Mouse (Mus musculus) central nervous system, embryonic 18 days (tissue): Measurements from ENCODE around the gene Ptprh. TPM values are rescaled to one million over a fixed set of nuclear protein-coding genes. Genes with fewer than 3 reads are reported as not detected.

Experiments used
- polyA plus RNA-seq: library from polyadenylated mRNA; depleted of rRNA; stranded (reverse); fragments of >200 nt; gene quantifications from 2 replicates; pipeline ENCODE4 v1.2.3, GENCODE M21; 2012; rRNA removed

Gene Ptprh
- polyA plus RNA-seq: 3.0 and 3.2 TPM in 2 replicates

GRCm38 (mm10) chr7:4603873-4604272, at the start of gene Ptprh:
TSS of gene Ptprh (minus strand) at chr7:4604041.

GRCm38 (mm10) chr7:4631031-4631430, 27.2 kb upstream of the Ptprh start, which contains the start of gene Tmem86b:
TSS of gene Tmem86b (minus strand) at chr7:4631422.

DNA sequence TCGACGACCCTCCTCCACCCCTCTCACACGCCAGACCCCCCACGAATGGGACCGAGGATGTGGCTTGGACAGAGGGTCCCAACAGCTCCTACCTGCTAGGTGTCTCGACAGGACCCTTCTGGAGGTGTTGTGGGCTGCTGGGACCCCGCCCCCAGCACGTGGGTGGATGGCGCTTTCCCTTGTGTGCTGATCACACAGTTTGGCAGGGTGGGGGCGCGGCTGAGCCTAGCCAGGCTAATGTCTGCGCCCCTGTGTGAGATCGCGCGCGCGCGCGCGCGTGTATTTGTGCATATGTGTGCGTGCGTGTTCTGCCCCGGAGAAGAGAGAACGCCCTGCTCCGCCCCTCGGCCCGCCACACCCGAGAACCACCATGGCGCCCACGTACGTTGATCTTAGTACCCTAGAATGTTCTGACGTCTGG, 56.6 kb downstream of the Ptprh start, which contains the start of gene Syt5:
Gene Syt5 (minus strand): TSS at position 321 of the 421 bp plus-strand sequence.

DNA sequence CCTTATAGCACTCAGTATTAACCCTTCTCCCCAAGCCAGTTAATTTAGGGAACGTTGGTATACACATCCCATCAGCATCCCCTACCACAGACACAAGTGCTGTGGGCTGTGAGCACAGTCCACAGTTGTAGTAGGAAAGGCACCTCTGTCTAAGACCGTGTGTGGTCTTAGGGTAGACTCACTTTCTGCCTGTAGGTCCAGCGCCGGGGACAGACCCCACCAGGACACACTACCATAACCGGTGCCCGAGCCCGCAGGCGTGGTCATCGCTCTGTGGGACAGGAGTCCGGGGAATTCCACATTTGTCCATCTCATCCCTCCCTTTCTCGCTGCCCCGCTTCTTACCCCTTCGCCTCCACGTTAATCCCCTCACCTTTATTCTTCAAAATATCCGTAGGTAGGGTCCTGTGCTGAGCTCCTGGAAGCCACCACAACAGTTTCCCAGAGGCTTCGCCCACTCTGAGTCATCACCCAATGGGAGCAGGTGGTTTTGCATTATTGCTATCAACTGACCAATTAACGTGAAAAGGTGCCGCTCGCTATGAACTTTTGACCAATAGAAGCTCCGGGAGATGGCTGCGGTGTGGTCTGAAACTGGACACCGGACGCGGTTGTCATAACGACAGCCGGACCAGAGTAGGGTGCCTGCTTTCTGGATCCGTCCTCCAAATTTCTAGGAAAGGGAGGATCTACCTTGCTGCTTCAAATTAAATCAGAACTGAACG, 71.7 kb downstream of the Ptprh start, which contains the start of gene Dnaaf3:
Gene Dnaaf3 (minus strand): TSS at position 449 of the 725 bp plus-strand sequence.

DNA sequence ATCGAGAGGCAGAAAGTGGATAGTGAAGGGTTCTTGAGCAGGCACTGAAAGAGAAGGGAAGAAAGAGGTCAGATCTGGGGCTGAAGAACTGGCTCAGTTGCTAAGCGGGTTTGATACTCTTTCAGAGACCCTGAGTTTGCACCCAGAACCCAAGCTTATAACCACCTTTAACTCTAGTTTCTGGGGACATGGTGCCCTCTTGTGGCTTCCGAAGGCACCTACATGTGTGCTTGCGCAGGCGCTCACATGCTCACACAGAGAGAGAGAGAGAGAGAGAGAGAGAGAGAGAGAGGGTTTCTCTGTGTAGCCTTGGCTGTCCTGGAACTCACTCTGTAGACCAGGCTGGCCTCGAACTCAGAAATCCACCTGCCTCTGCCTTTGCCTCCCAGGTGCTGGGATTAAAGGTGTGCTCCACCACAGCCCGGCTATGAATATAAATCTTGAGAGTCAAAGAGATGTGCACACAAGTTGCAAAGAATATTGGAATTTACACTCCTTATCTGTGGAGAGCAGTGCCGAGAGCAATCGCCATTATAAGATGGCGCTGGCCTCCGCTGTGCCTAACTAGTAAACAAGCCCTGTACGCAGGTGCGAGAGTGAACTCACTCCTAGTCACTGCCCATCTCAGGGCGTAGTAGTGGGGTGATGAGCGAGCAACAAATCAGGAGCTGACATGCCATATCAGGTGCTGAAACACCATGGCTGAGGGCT, 79.5 kb downstream of the Ptprh start, which contains the start of gene Tnni3:
Gene Tnni3 (minus strand): TSS at position 18 of the 711 bp plus-strand sequence.

DNA sequence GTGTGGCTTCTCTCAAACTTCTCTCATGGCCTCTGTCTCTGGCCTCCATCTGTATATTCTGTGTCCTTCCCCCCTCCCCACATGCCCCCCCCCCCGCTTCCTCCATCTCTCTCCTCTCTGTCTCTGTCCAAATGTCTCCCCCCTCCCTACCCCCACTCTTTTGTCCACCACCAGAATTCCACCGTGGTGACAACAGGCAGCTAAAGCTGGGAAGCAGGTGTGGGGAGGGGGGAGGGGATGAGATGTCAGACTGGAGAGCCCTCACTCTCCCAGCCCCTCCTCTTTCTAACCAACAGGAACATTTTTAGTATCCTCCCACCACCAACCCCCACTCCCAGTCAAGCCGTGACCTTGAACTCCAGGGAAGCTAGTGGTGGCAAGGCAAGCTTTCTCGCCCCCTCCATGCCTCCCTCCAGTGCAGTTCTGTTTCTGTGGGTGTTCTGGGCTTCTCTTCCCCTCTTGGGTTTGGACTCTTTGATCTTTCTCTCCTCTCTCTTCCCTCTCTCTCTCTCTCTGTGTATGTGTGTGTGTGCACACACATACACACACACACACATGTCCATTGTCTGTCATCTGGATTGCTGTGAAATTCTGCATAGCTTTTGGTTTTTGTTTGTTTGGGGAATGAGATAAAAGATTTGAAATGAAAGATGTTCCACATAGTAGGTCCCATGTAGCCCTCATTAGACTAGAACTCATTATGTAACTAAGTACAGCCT, 87.3 kb downstream of the Ptprh start, which contains the start of gene Tnnt1:
Gene Tnnt1 (minus strand): TSS at position 51 of the 719 bp plus-strand sequence.

GRCm38 (mm10) chr7:4501558-4502397, 102.1 kb downstream of the Ptprh start, which contains the start of gene Ppp1r12c:
TSS of gene Ppp1r12c (minus strand) at chr7:4501680.

Other genes starting within 250 kb of the Ptprh start
- gene Gp6, start 206.3 kb downstream of the Ptprh start, polyA plus RNA-seq: 0.01 TPM in 1 of 2 replicates, not detected in the other
- 45.4 and 46.2 TPM in 2 replicates for gene Rdh13, start 158.4 kb downstream of the Ptprh start, polyA plus RNA-seq
- gene Eps8l1, start 143.4 kb downstream of the Ptprh start, polyA plus RNA-seq: 3.7 and 5.0 TPM in 2 replicates
- gene Ppp1r12c, start 102.4 kb downstream of the Ptprh start, polyA plus RNA-seq: 71.2 and 86.7 TPM in 2 replicates
- 1.8 and 16.1 TPM in 2 replicates for gene Tnnt1, start 87.7 kb downstream of the Ptprh start, polyA plus RNA-seq
- 3.9 and 4.7 TPM in 2 replicates for gene Tnni3, start 79.8 kb downstream of the Ptprh start, polyA plus RNA-seq
- gene Dnaaf3, start 71.6 kb downstream of the Ptprh start, polyA plus RNA-seq: 3.3 and 4.1 TPM in 2 replicates
- 181 and 203 TPM in 2 replicates for gene Syt5, start 56.5 kb downstream of the Ptprh start, polyA plus RNA-seq
- gene Tmem86b, start 27.4 kb upstream of the Ptprh start, polyA plus RNA-seq: 37.0 and 37.6 TPM in 2 replicates
- gene Ppp6r1, start 55.0 kb upstream of the Ptprh start, polyA plus RNA-seq: 101 and 103 TPM in 2 replicates
- 102 and 104 TPM in 2 replicates for gene Hspbp1, start 81.0 kb upstream of the Ptprh start, polyA plus RNA-seq
- gene Brsk1, start 86.6 kb upstream of the Ptprh start, polyA plus RNA-seq: 143 and 158 TPM in 2 replicates
- gene Tmem150b, start 121.2 kb upstream of the Ptprh start, polyA plus RNA-seq: 0.11 and 0.14 TPM in 2 replicates
- gene Kmt5c, start 136.1 kb upstream of the Ptprh start, polyA plus RNA-seq: 112 and 122 TPM in 2 replicates
- 29.6 and 43.1 TPM in 2 replicates for gene Cox6b2, start 149.1 kb upstream of the Ptprh start, polyA plus RNA-seq
- gene Fam71e2, start 167.3 kb upstream of the Ptprh start, polyA plus RNA-seq: 0.03 TPM in 1 of 2 replicates, not detected in the other
- 0.49 and 0.62 TPM in 2 replicates for gene Il11, start 178.8 kb upstream of the Ptprh start, polyA plus RNA-seq
- not detected in 2 replicates for gene Tmem190, start 178.9 kb upstream of the Ptprh start, polyA plus RNA-seq
- gene Tmem238, start 185.6 kb upstream of the Ptprh start, polyA plus RNA-seq: 6.4 and 7.8 TPM in 2 replicates
- gene Rpl28, start 188.8 kb upstream of the Ptprh start, polyA plus RNA-seq: 289 and 373 TPM in 2 replicates
- 351 and 378 TPM in 2 replicates for gene Ube2s, start 208.5 kb upstream of the Ptprh start, polyA plus RNA-seq
- gene Shisa7, start 240.7 kb upstream of the Ptprh start, polyA plus RNA-seq: 155 and 178 TPM in 2 replicates